Mouse (Mus musculus): ENCODE data around the gene Wt1.

DNA sequence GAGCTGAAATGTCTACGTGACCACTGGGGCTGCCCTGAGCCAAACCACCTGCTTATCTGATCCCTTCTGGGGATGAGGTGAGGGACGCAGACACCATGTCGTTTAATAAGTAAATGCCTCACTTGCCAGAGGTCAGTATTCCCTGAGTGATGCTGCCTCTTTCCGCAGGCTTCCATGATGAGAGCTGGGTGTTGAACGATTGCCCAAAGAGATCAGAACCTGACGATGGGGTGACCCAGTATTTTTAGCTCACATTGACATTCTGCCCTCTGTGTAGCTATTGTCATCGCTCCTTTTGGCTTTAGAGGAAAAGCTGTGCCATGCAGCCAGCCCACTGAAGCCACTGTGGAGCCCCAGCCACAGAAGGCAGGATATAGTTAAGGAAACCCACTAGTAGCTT, 13.1 kb downstream of the Wt1 start:
- no peak for TF ChIP-seq CTCF (IDR thresholded peaks at IDR 0.05; ENCODE audit: low read depth, low read length)
- no peak for TF ChIP-seq POLR2A (IDR thresholded peaks at IDR 0.05; ENCODE audit: insufficient read depth, low read length)
